Comparison of ENCODE assay signal across 11 mouse cellular contexts in genomic region chr13:12925604-12926003, GRCm38 (mm10).
A peak's percentile ranks its signal among the peaks of the same experiment; 100 is the strongest.
DNase-seq lines count a peak whose midpoint lies in the region; ATAC-seq and TF ChIP-seq lines count a peak whose summit lies in the region.
"Had no signal": no experiment of that assay in that cellular context is flagged by ENCODE, and none has a peak within 500 bp of the region (broad histone marks: within the 10 kb centered on the region; RNA-seq: fewer than 3 reads in every experiment).

No protein-coding gene starts in this region.

- 0 out of 2 replicates have a peak, but pooled peaks have one; percentile 21 for TF ChIP-seq CTCF in kidney, adult 2 months (conservative IDR thresholded peaks at IDR 0.05; ENCODE audit: insufficient read depth, insufficient read length, low read depth, low read length)

- no peaks in the 10 kb centered on the region for H3K36me3 ChIP-seq in kidney, adult 2 months (ENCODE audit: control insufficient read depth, insufficient read depth, low read length)
- H3K36me3 ChIP-seq in liver, embryonic 13.5 days: no peaks in the 10 kb centered on the region
- H3K36me3 ChIP-seq: limb, embryonic 13.5 days had no signal

- no peaks in the 10 kb centered on the region for H3K27me3 ChIP-seq in kidney, adult 2 months (replicated peaks; ENCODE audit: control insufficient read depth, insufficient read depth, low read length)
- no peaks in the 10 kb centered on the region for H3K27me3 ChIP-seq in liver, embryonic 13.5 days
- H3K27me3 ChIP-seq: limb, embryonic 13.5 days had no signal

- peak; percentile 22; the same call in 1 of the 2 replicates for ATAC-seq in liver, embryonic 13.5 days (ENCODE audit: low read depth)
- ATAC-seq: activated CD4-positive, CD25-positive, alpha-beta regulatory T cell, adult 4 months had no signal

- TF ChIP-seq POLR2A in kidney, adult 2 months (IDR thresholded peaks at IDR 0.05; ENCODE audit: low read depth, low read length): no peak

- DNase-seq in kidney, adult 2 months: no peak
- DNase-seq in kidney, adult 9 months: no peak
- peak; percentile 21 for DNase-seq in thymus, postnatal 4 days
- no peak for DNase-seq in thymus, postnatal 25 days
- no peak for DNase-seq in liver, embryonic 13.5 days
- DNase-seq in adrenal gland, adult (ENCODE audit: inconsistent age in 2 of 2, low spot score in 1 of 2): no peak
- DNase-seq in gastrocnemius, adult 18-20 months (ENCODE audit: low spot score): no peak
- DNase-seq: gastrocnemius, adult 2 months; spleen, adult 18-20 months had no signal

- no peak overlapping the region for H3K9ac ChIP-seq in liver, embryonic 13.5 days
- H3K9ac ChIP-seq: limb, embryonic 13.5 days had no signal

- peaks cover 50% of the 10 kb centered on the region for H3K9me3 ChIP-seq in liver, embryonic 13.5 days (replicated peaks)

- H3K4me3 ChIP-seq in kidney, adult 2 months (ENCODE audit: insufficient read depth, low read depth, low read length): no peak overlapping the region
- no peak overlapping the region for H3K4me3 ChIP-seq in liver, embryonic 13.5 days (replicated peaks)
- H3K4me3 ChIP-seq: gastrocnemius, adult 2 months; limb, embryonic 13.5 days had no signal

- no peak overlapping the region for H3K4me2 ChIP-seq in liver, embryonic 13.5 days
- H3K4me2 ChIP-seq: limb, embryonic 13.5 days had no signal

- no peaks in the 10 kb centered on the region for H3K4me1 ChIP-seq in kidney, adult 2 months (ENCODE audit: control insufficient read depth, insufficient read depth, low read length)
- H3K4me1 ChIP-seq in liver, embryonic 13.5 days (replicated peaks): no peaks in the 10 kb centered on the region
- H3K4me1 ChIP-seq: limb, embryonic 13.5 days had no signal

- H3K27ac ChIP-seq in kidney, adult 2 months (ENCODE audit: insufficient read depth, low read depth, low read length): no peak overlapping the region
- no peak overlapping the region for H3K27ac ChIP-seq in liver, embryonic 13.5 days
- H3K27ac ChIP-seq: gastrocnemius, adult 2 months; limb, embryonic 13.5 days had no signal

- 90% methylated on average over 14 of the region's 14 CpGs for WGBS in kidney, adult 2 months
- 76% methylated on average over 14 of the region's 14 CpGs for WGBS in liver, embryonic 13.5 days (ENCODE audit: insufficient replicate concordance)
